Mouse (Mus musculus): Measurements from ENCODE around the gene Aox4. TPM values are rescaled to one million over a fixed set of nuclear protein-coding genes. Genes with fewer than 3 reads are reported as not detected.

Aox4 gene
- polyA plus RNA-seq, 1 experiment from 2014 or later = 0.18 TPM

- H3K27ac ChIP-seq (ENCODE audit: low read length) = no peak overlapping the region
- H3K27me3 ChIP-seq (ENCODE audit: control insufficient read depth, insufficient read depth, low read length) = no peaks in the 10 kb centered on the region
- no peaks in the 10 kb centered on the region for H3K9me3 ChIP-seq (replicated peaks; ENCODE audit: control insufficient read depth, low read length)
- no peaks in the 10 kb centered on the region for H3K4me1 ChIP-seq (ENCODE audit: control insufficient read depth, insufficient read depth, low read length)
- no peak overlapping the region for H3K4me2 ChIP-seq (ENCODE audit: low read depth, low read length)
- ATAC-seq (ENCODE audit: insufficient read depth, low FRiP score) = no peak
- no peak overlapping the region for H3K4me3 ChIP-seq (replicated peaks; ENCODE audit: low read length)
- no peak overlapping the region for H3K9ac ChIP-seq (ENCODE audit: low read length)
- WGBS = 75% methylated on average over 5 of the region's 5 CpGs
- H3K36me3 ChIP-seq (ENCODE audit: control insufficient read depth, insufficient read depth, low read length) = no peaks in the 10 kb centered on the region
Observed at GRCm38 (mm10) chr1:58213838-58214237, 3.6 kb downstream of the Aox4 start.

GRCm38 (mm10) chr1:58215353-58215752 lies 5.2 kb downstream of the Aox4 start:
- no peak overlapping the region for H3K9ac ChIP-seq (ENCODE audit: low read length)
- H3K36me3 ChIP-seq (ENCODE audit: control insufficient read depth, insufficient read depth, low read length) = no peaks in the 10 kb centered on the region
- no peaks in the 10 kb centered on the region for H3K27me3 ChIP-seq (ENCODE audit: control insufficient read depth, insufficient read depth, low read length)
- ATAC-seq (ENCODE audit: insufficient read depth, low FRiP score) = no peak
- no peaks in the 10 kb centered on the region for H3K4me1 ChIP-seq (ENCODE audit: control insufficient read depth, insufficient read depth, low read length)
- no peaks in the 10 kb centered on the region for H3K9me3 ChIP-seq (replicated peaks; ENCODE audit: control insufficient read depth, low read length)
- no peak overlapping the region for H3K4me3 ChIP-seq (replicated peaks; ENCODE audit: low read length)
- no peak overlapping the region for H3K27ac ChIP-seq (ENCODE audit: low read length)
- no peak overlapping the region for H3K4me2 ChIP-seq (ENCODE audit: low read depth, low read length)
- 83% methylated on average over 4 of the region's 4 CpGs for WGBS

GRCm38 (mm10) chr1:58215956-58216532 lies 5.8 kb downstream of the Aox4 start:
- 83% methylated on average over 7 of the region's 7 CpGs for WGBS
- no peak for ATAC-seq (ENCODE audit: insufficient read depth, low FRiP score)

GRCm38 (mm10) chr1:58221070-58221469 lies 10.9 kb downstream of the Aox4 start:
- Histone ChIP-seq H3K9ac (ENCODE audit: low read length) (no peak overlapping the region), H3K4me1 (ENCODE audit: control insufficient read depth, insufficient read depth, low read length) (no peaks in the 10 kb centered on the region), H3K27ac (ENCODE audit: low read length) (no peak overlapping the region), H3K9me3 (replicated peaks; ENCODE audit: control insufficient read depth, low read length) (no peaks in the 10 kb centered on the region), H3K36me3 (ENCODE audit: control insufficient read depth, insufficient read depth, low read length) (no peaks in the 10 kb centered on the region), H3K4me3 (replicated peaks; ENCODE audit: low read length) (no peak overlapping the region), H3K4me2 (ENCODE audit: low read depth, low read length) (no peak overlapping the region), H3K27me3 (ENCODE audit: control insufficient read depth, insufficient read depth, low read length) (no peaks in the 10 kb centered on the region)
- 69% methylated on average over 6 of the region's 6 CpGs for WGBS
- ATAC-seq (ENCODE audit: insufficient read depth, low FRiP score) = no peak

More at GRCm38 (mm10) chr1:58215956-58216532, 5.8 kb downstream of the Aox4 start:
- Histone ChIP-seq H3K9me3 (replicated peaks; ENCODE audit: control insufficient read depth, low read length) (no peaks in the 10 kb centered on the region), H3K9ac (ENCODE audit: low read length) (no peak overlapping the region), H3K36me3 (ENCODE audit: control insufficient read depth, insufficient read depth, low read length) (no peaks in the 10 kb centered on the region), H3K27me3 (ENCODE audit: control insufficient read depth, insufficient read depth, low read length) (no peaks in the 10 kb centered on the region), H3K4me1 (ENCODE audit: control insufficient read depth, insufficient read depth, low read length) (no peaks in the 10 kb centered on the region), H3K27ac (ENCODE audit: low read length) (no peak overlapping the region), H3K4me2 (ENCODE audit: low read depth, low read length) (no peak overlapping the region), H3K4me3 (replicated peaks; ENCODE audit: low read length) (no peak overlapping the region)

- H3K4me1 ChIP-seq (ENCODE audit: control insufficient read depth, insufficient read depth, low read length) = no peaks in the 10 kb centered on the region
- H3K9me3 ChIP-seq (replicated peaks; ENCODE audit: control insufficient read depth, low read length) = no peaks in the 10 kb centered on the region
- no peaks in the 10 kb centered on the region for H3K36me3 ChIP-seq (ENCODE audit: control insufficient read depth, insufficient read depth, low read length)
- H3K4me2 ChIP-seq (ENCODE audit: low read depth, low read length) = no peak overlapping the region
- no peak for ATAC-seq (ENCODE audit: insufficient read depth, low FRiP score)
- no peaks in the 10 kb centered on the region for H3K27me3 ChIP-seq (ENCODE audit: control insufficient read depth, insufficient read depth, low read length)
- 76% methylated on average over 5 of the region's 5 CpGs for WGBS
- H3K9ac ChIP-seq (ENCODE audit: low read length) = no peak overlapping the region
- no peak overlapping the region for H3K27ac ChIP-seq (ENCODE audit: low read length)
- no peak overlapping the region for H3K4me3 ChIP-seq (replicated peaks; ENCODE audit: low read length)
Observed at GRCm38 (mm10) chr1:58221879-58222278, 11.7 kb downstream of the Aox4 start.

GRCm38 (mm10) chr1:58228086-58228485 lies 17.9 kb downstream of the Aox4 start:
- no peaks in the 10 kb centered on the region for H3K36me3 ChIP-seq (ENCODE audit: control insufficient read depth, insufficient read depth, low read length)
- no peak overlapping the region for H3K4me3 ChIP-seq (replicated peaks; ENCODE audit: low read length)
- no peak overlapping the region for H3K9ac ChIP-seq (ENCODE audit: low read length)
- H3K4me1 ChIP-seq (ENCODE audit: control insufficient read depth, insufficient read depth, low read length) = no peaks in the 10 kb centered on the region
- no peak overlapping the region for H3K4me2 ChIP-seq (ENCODE audit: low read depth, low read length)
- ATAC-seq (ENCODE audit: insufficient read depth, low FRiP score) = no peak
- 69% methylated on average over 6 of the region's 6 CpGs for WGBS
- H3K27ac ChIP-seq (ENCODE audit: low read length) = no peak overlapping the region
- no peaks in the 10 kb centered on the region for H3K27me3 ChIP-seq (ENCODE audit: control insufficient read depth, insufficient read depth, low read length)
- no peaks in the 10 kb centered on the region for H3K9me3 ChIP-seq (replicated peaks; ENCODE audit: control insufficient read depth, low read length)

GRCm38 (mm10) chr1:58228916-58229315 lies 18.7 kb downstream of the Aox4 start:
- Histone ChIP-seq H3K9ac (ENCODE audit: low read length) (no peak overlapping the region), H3K9me3 (replicated peaks; ENCODE audit: control insufficient read depth, low read length) (no peaks in the 10 kb centered on the region), H3K27me3 (ENCODE audit: control insufficient read depth, insufficient read depth, low read length) (no peaks in the 10 kb centered on the region), H3K4me2 (ENCODE audit: low read depth, low read length) (no peak overlapping the region), H3K4me3 (replicated peaks; ENCODE audit: low read length) (no peak overlapping the region), H3K4me1 (ENCODE audit: control insufficient read depth, insufficient read depth, low read length) (no peaks in the 10 kb centered on the region), H3K27ac (ENCODE audit: low read length) (no peak overlapping the region), H3K36me3 (ENCODE audit: control insufficient read depth, insufficient read depth, low read length) (no peaks in the 10 kb centered on the region)
- no peak for ATAC-seq (ENCODE audit: insufficient read depth, low FRiP score)

- Histone ChIP-seq H3K36me3 (ENCODE audit: control insufficient read depth, insufficient read depth, low read length) (no peaks in the 10 kb centered on the region), H3K4me3 (replicated peaks; ENCODE audit: low read length) (no peak overlapping the region), H3K4me1 (ENCODE audit: control insufficient read depth, insufficient read depth, low read length) (no peaks in the 10 kb centered on the region), H3K4me2 (ENCODE audit: low read depth, low read length) (no peak overlapping the region), H3K27ac (ENCODE audit: low read length) (no peak overlapping the region), H3K27me3 (ENCODE audit: control insufficient read depth, insufficient read depth, low read length) (no peaks in the 10 kb centered on the region), H3K9me3 (replicated peaks; ENCODE audit: control insufficient read depth, low read length) (no peaks in the 10 kb centered on the region), H3K9ac (ENCODE audit: low read length) (no peak overlapping the region)
- no peak for ATAC-seq (ENCODE audit: insufficient read depth, low FRiP score)
- WGBS = 78% methylated on average over 4 of the region's 4 CpGs
Observed at GRCm38 (mm10) chr1:58229774-58230173, 19.6 kb downstream of the Aox4 start.

GRCm38 (mm10) chr1:58230542-58230941 lies 20.3 kb downstream of the Aox4 start:
- Histone ChIP-seq H3K4me1 (ENCODE audit: control insufficient read depth, insufficient read depth, low read length) (no peaks in the 10 kb centered on the region), H3K9ac (ENCODE audit: low read length) (no peak overlapping the region), H3K9me3 (replicated peaks; ENCODE audit: control insufficient read depth, low read length) (no peaks in the 10 kb centered on the region), H3K36me3 (ENCODE audit: control insufficient read depth, insufficient read depth, low read length) (no peaks in the 10 kb centered on the region), H3K4me3 (replicated peaks; ENCODE audit: low read length) (no peak overlapping the region), H3K27me3 (ENCODE audit: control insufficient read depth, insufficient read depth, low read length) (no peaks in the 10 kb centered on the region), H3K27ac (ENCODE audit: low read length) (no peak overlapping the region), H3K4me2 (ENCODE audit: low read depth, low read length) (no peak overlapping the region)
- no peak for ATAC-seq (ENCODE audit: insufficient read depth, low FRiP score)
- WGBS = 41% methylated on average over 5 of the region's 5 CpGs

GRCm38 (mm10) chr1:58235405-58235804 lies 25.2 kb downstream of the Aox4 start:
- no peak for ATAC-seq (ENCODE audit: insufficient read depth, low FRiP score)
- WGBS = 54% methylated on average over 5 of the region's 5 CpGs
- H3K27ac ChIP-seq (ENCODE audit: low read length) = no peak overlapping the region

More at GRCm38 (mm10) chr1:58235405-58235804, 25.2 kb downstream of the Aox4 start:
- Histone ChIP-seq H3K36me3 (ENCODE audit: control insufficient read depth, insufficient read depth, low read length) (no peaks in the 10 kb centered on the region), H3K27me3 (ENCODE audit: control insufficient read depth, insufficient read depth, low read length) (no peaks in the 10 kb centered on the region), H3K9me3 (replicated peaks; ENCODE audit: control insufficient read depth, low read length) (no peaks in the 10 kb centered on the region), H3K9ac (ENCODE audit: low read length) (no peak overlapping the region), H3K4me2 (ENCODE audit: low read depth, low read length) (no peak overlapping the region), H3K4me1 (ENCODE audit: control insufficient read depth, insufficient read depth, low read length) (no peaks in the 10 kb centered on the region), H3K4me3 (replicated peaks; ENCODE audit: low read length) (no peak overlapping the region)
